Mouse (Mus musculus) E14TG2a.4 (cell line): ENCODE results near the gene March5.

Source experiments
- H3K27me3 ChIP-seq: 2 replicates; pipeline ENCODE4 v1.6.1; 2014; ENCODE audit warnings: low read length, control low read depth; ENCODE audit not compliant: insufficient read depth
- H3K36me3 ChIP-seq: 2 replicates; pipeline ENCODE4 v1.6.1; 2014; ENCODE audit warnings: low read length, control low read depth; ENCODE audit not compliant: insufficient read depth
- H3K4me1 ChIP-seq: replicated peaks from 2 replicates; pipeline ENCODE4 v1.6.1; 2014; ENCODE audit warnings: low read depth, low read length, control low read depth
- H3K4me3 ChIP-seq: replicated peaks from 2 replicates; pipeline ENCODE4 v1.5.1; 2014; ENCODE audit warnings: mild to moderate bottlenecking, low read length
- H3K9me3 ChIP-seq: 2 replicates; pipeline ENCODE4 v1.6.1; 2014; ENCODE audit warnings: low read length, control low read depth
- CTCF ChIP-seq: conservative IDR thresholded peaks from 2 replicates; pipeline ENCODE4 v1.5.1; 2014; ENCODE audit warnings: low read length
- NANOG ChIP-seq: IDR thresholded peaks from 2 replicates; pipeline ENCODE4 v1.6.1; 2014; ENCODE audit warnings: borderline replicate concordance, low read length, mixed read lengths
- POU5F1 ChIP-seq: IDR thresholded peaks from 2 replicates; pipeline ENCODE4 v1.6.1; 2014; ENCODE audit warnings: low read length, borderline replicate concordance

The March5 gene

DNA sequence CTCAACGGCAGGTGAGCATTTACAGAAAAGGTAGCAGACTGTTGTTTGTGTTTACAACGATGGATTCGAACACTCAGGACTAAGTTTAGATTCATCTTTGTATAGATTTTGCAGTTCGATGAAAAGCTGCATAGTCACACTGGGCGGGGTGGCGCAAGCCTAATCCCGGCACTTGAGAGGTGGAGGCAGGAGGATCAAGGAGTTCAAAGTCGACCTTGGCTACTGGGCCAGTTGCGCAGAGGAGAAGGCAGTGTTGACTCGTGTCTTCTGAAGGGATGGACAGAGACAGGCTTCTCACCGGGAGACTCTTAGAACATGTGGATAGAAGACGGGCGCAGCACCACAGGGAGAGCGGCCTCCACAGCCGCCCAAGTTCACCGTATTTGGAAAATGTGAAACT, 61.8 kb downstream of the March5 start:
- no peaks in the 10 kb centered on the region for H3K27me3 ChIP-seq
- peaks cover 55% of the 10 kb centered on the region for H3K36me3 ChIP-seq
- no peak overlapping the region for H3K4me3 ChIP-seq
- TF ChIP-seq NANOG (no peak), CTCF (no peak), POU5F1 (no peak)
- H3K4me1 ChIP-seq: peaks cover 32% of the 10 kb centered on the region
- no peaks in the 10 kb centered on the region for H3K9me3 ChIP-seq
